Mouse (Mus musculus) stomach, postnatal 0 days (tissue): Measurements from ENCODE around the gene Iqschfp. TPM values are rescaled to one million over a fixed set of nuclear protein-coding genes. Genes with fewer than 3 reads are reported as not detected.

ENCODE experiments used
- ATAC-seq: fragments of 200-750 bp; cut with Nextera tagmentation; 2 replicates; pipeline ENCODE4 v1.8.0; 2017; ENCODE audit not compliant: low FRiP score, low TSS enrichment
- DNase-seq: peaks from one replicate; pipeline ENCODE4 v3.0.0-alpha.2; 2016; ENCODE audit warnings: low spot score
- H3K27ac ChIP-seq: fragments of 300-500 bp; sonication (generic); replicated peaks from 2 replicates; pipeline ENCODE4 v1.5.1; 2014; ENCODE audit warnings: mild to moderate bottlenecking, control low read depth
- H3K27me3 ChIP-seq: fragments of 300-500 bp; sonication (generic); 2 replicates; pipeline ENCODE4 v1.6.1; 2014; ENCODE audit warnings: low read length; ENCODE audit not compliant: control insufficient read depth, insufficient read depth
- H3K36me3 ChIP-seq: fragments of 300-500 bp; sonication (generic); 2 replicates; pipeline ENCODE4 v1.6.1; 2014; ENCODE audit warnings: low read length, mixed read lengths; ENCODE audit not compliant: control insufficient read depth, insufficient read depth
- H3K4me1 ChIP-seq: fragments of 300-500 bp; sonication (generic); replicated peaks from 2 replicates; pipeline ENCODE4 v1.6.1; 2014; ENCODE audit warnings: antibody characterized with exemption; ENCODE audit not compliant: control insufficient read depth, insufficient read depth
- H3K4me2 ChIP-seq: fragments of 300-500 bp; sonication (generic); replicated peaks from 2 replicates; pipeline ENCODE4 v1.6.1; 2014; ENCODE audit warnings: low read depth, mild to moderate bottlenecking, control low read depth, moderate library complexity
- H3K4me3 ChIP-seq: fragments of 300-500 bp; sonication (generic); 2 replicates; pipeline ENCODE4 v1.5.1; 2014; ENCODE audit warnings: low read depth, low read length, control low read depth
- H3K9ac ChIP-seq: fragments of 300-500 bp; sonication (generic); 2 replicates; pipeline ENCODE4 v1.6.1; 2014; ENCODE audit warnings: mild to moderate bottlenecking, low read length, control low read depth, mixed read lengths
- H3K9me3 ChIP-seq: fragments of 300-500 bp; sonication (generic); 2 replicates; pipeline ENCODE4 v1.6.1; 2016; ENCODE audit warnings: low read length; ENCODE audit not compliant: control insufficient read depth
- CTCF ChIP-seq: IDR thresholded peaks from 2 replicates; pipeline ENCODE4 v1.5.1; 2016; ENCODE audit warnings: antibody characterized with exemption, low read depth, mild to moderate bottlenecking, moderate library complexity
- EP300 ChIP-seq: optimal IDR thresholded peaks from 2 replicates; pipeline ENCODE3; 2016; ENCODE audit warnings: antibody characterized with exemption
- WGBS: fragments of 180-500 bp; shearing (Covaris S2); extraction: QIAGEN DNeasy Blood & Tissue Kit; methylation state at CpG from one replicate; pipeline ENCODE4 v1.1.7; 2014; 5-methylcytosine and 5-hydroxymethylcytosine counted together
- polyA plus RNA-seq: library from polyadenylated mRNA; unstranded; fragments of >200 nt; fragmentation: Nextera tagmentation; extraction: Ambion mirVana; gene quantifications from 2 replicates; pipeline ENCODE4 v1.2.1, GENCODE M21; 2015

The Iqschfp gene
- polyA plus RNA-seq, 1 experiment from 2014 or later = 0.08 TPM

- WGBS = 62% methylated on average over 6 of the region's 6 CpGs
- Histone ChIP-seq H3K4me3 (no peak overlapping the region), H3K9ac (no peak overlapping the region), H3K4me1 (no peaks in the 10 kb centered on the region), H3K4me2 (no peak overlapping the region), H3K27ac (no peak overlapping the region), H3K9me3 (no peaks in the 10 kb centered on the region), H3K27me3 (no peaks in the 10 kb centered on the region), H3K36me3 (no peaks in the 10 kb centered on the region)
- no peak for TF ChIP-seq CTCF
- TF ChIP-seq EP300 = no peak
- no peak for ATAC-seq
- DNase-seq = no peak
Observed at GRCm38 (mm10) chr3:68545898-68546297, 653.9 kb downstream of the Iqschfp start.

GRCm38 (mm10) chr3:68555087-68555662 lies 663.1 kb downstream of the Iqschfp start:
- 44% methylated on average over 4 of the region's 4 CpGs for WGBS
- no peak for DNase-seq

GRCm38 (mm10) chr3:68556891-68557290 lies 664.9 kb downstream of the Iqschfp start:
- DNase-seq (no peak), ATAC-seq (no peak)
- H3K27me3 ChIP-seq = no peaks in the 10 kb centered on the region
- no peak overlapping the region for H3K27ac ChIP-seq
- H3K4me3 ChIP-seq = no peak overlapping the region
- H3K9ac ChIP-seq = no peak overlapping the region
- H3K4me1 ChIP-seq = no peaks in the 10 kb centered on the region
- no peaks in the 10 kb centered on the region for H3K9me3 ChIP-seq
- no peak overlapping the region for H3K4me2 ChIP-seq
- no peak for TF ChIP-seq CTCF
- no peak for TF ChIP-seq EP300
- H3K36me3 ChIP-seq = no peaks in the 10 kb centered on the region
- 85% methylated on average over 9 of the region's 9 CpGs for WGBS

More at GRCm38 (mm10) chr3:68555087-68555662, 663.1 kb downstream of the Iqschfp start:
- H3K27ac ChIP-seq = no peak overlapping the region
- H3K4me2 ChIP-seq = no peak overlapping the region
- no peaks in the 10 kb centered on the region for H3K4me1 ChIP-seq
- TF ChIP-seq EP300 (no peak), CTCF (no peak)
- H3K36me3 ChIP-seq = no peaks in the 10 kb centered on the region
- ATAC-seq = peak; percentile 56; the same call in 1 of the 2 replicates
- no peak overlapping the region for H3K4me3 ChIP-seq
- no peaks in the 10 kb centered on the region for H3K27me3 ChIP-seq
- H3K9ac ChIP-seq = no peak overlapping the region
- H3K9me3 ChIP-seq = no peaks in the 10 kb centered on the region

GRCm38 (mm10) chr3:68558744-68559143 lies 666.7 kb downstream of the Iqschfp start:
- no peaks in the 10 kb centered on the region for H3K36me3 ChIP-seq
- H3K27me3 ChIP-seq = no peaks in the 10 kb centered on the region
- H3K9ac ChIP-seq = no peak overlapping the region
- no peak overlapping the region for H3K4me3 ChIP-seq
- no peak overlapping the region for H3K27ac ChIP-seq
- H3K4me2 ChIP-seq = no peak overlapping the region
- no peaks in the 10 kb centered on the region for H3K9me3 ChIP-seq
- DNase-seq = no peak
- TF ChIP-seq CTCF = no peak
- TF ChIP-seq EP300 = no peak
- 33% methylated on average over 6 of the region's 6 CpGs for WGBS
- ATAC-seq = no peak
- H3K4me1 ChIP-seq = no peaks in the 10 kb centered on the region

GRCm38 (mm10) chr3:68560057-68560456 lies 668.0 kb downstream of the Iqschfp start:
- H3K9ac ChIP-seq = no peak overlapping the region
- H3K4me1 ChIP-seq = no peaks in the 10 kb centered on the region
- H3K27me3 ChIP-seq = no peaks in the 10 kb centered on the region
- no peaks in the 10 kb centered on the region for H3K9me3 ChIP-seq
- DNase-seq = no peak
- H3K27ac ChIP-seq = no peak overlapping the region
- no peak overlapping the region for H3K4me2 ChIP-seq
- no peak overlapping the region for H3K4me3 ChIP-seq
- H3K36me3 ChIP-seq = no peaks in the 10 kb centered on the region
- WGBS = 66% methylated on average over 5 of the region's 5 CpGs
- no peak for ATAC-seq
- TF ChIP-seq EP300 (no peak), CTCF (no peak)

GRCm38 (mm10) chr3:68562838-68563237 lies 670.8 kb downstream of the Iqschfp start:
- DNase-seq = no peak
- H3K27ac ChIP-seq = no peak overlapping the region
- no peaks in the 10 kb centered on the region for H3K27me3 ChIP-seq
- no peaks in the 10 kb centered on the region for H3K36me3 ChIP-seq
- H3K4me3 ChIP-seq = no peak overlapping the region
- H3K4me1 ChIP-seq = no peaks in the 10 kb centered on the region
- no peak overlapping the region for H3K9ac ChIP-seq
- no peak for ATAC-seq
- H3K4me2 ChIP-seq = no peak overlapping the region
- TF ChIP-seq CTCF = peak; percentile 38
- no peak for TF ChIP-seq EP300
- H3K9me3 ChIP-seq = no peaks in the 10 kb centered on the region
- 67% methylated on average over 2 of the region's 2 CpGs for WGBS
